In genomic region chr13:67375050-67375911, GRCm38 (mm10) we compare ENCODE assay signal across 8 mouse cellular contexts. TPM values are rescaled to one million over a fixed set of nuclear protein-coding genes. Genes with fewer than 3 reads are reported as not detected.
DNase-seq lines count a peak whose midpoint lies in the region; ATAC-seq and TF ChIP-seq lines count a peak whose summit lies in the region.
"Not testable (repeated sequence)": the region's sequence is repeated elsewhere in the genome, so short reads cannot be mapped to it uniquely, and the experiment has no call there.

TSS of gene Gm28041 (minus strand) at chr13:67375733.
TSS of gene Zfp456 (minus strand) at chr13:67375810.

- H3K9me3 ChIP-seq in MEL (replicated peaks; ENCODE audit: insufficient read depth, low read length); hindbrain, embryonic 12.5 days (replicated peaks); lung, postnatal 0 days (ENCODE audit: low read length): not testable (repeated sequence)

- TF ChIP-seq CTCF in MEL (IDR thresholded peaks at IDR 0.05 in 2 of 3, conservative IDR thresholded peaks at IDR 0.05 in 1 of 3; ENCODE audit: control insufficient read depth in 1 of 3, insufficient read depth in 1 of 3, low read depth in 2 of 3, low read length in 3 of 3, poor library complexity in 1 of 3, severe bottlenecking in 1 of 3); lung, postnatal 0 days (IDR thresholded peaks at IDR 0.05): not testable (repeated sequence)

- not testable (repeated sequence) for H3K79me2 ChIP-seq in MEL (ENCODE audit: control insufficient read depth, insufficient read depth, low read length, poor library complexity)

- TF ChIP-seq POLR2A in MEL (IDR thresholded peaks at IDR 0.05; ENCODE audit: control insufficient read depth in 1 of 2, insufficient read depth in 1 of 2, low read depth in 1 of 2, low read length in 2 of 2, poor library complexity in 1 of 2), result peak in 1 of 2 experiments; percentile 65; a peak in 2 of 4 replicates

- ATAC-seq in hindbrain, embryonic 12.5 days (ENCODE audit: low FRiP score), result peak; percentile 88
- ATAC-seq in lung, postnatal 0 days, result peak; percentile 97

- TF ChIP-seq EP300 in MEL (IDR thresholded peaks at IDR 0.05; ENCODE audit: low read depth in 1 of 2, low read length in 2 of 2), result 0 out of 4 replicates have a peak, but pooled peaks of 1 of the 2 experiments have one; percentile 35
- TF ChIP-seq EP300 in lung, postnatal 0 days (IDR thresholded peaks at IDR 0.05), result not testable (repeated sequence)

- H3K4me2 ChIP-seq in hindbrain, embryonic 12.5 days (replicated peaks), result peak within 1 kb of the TSS; percentile 55
- peak within 1 kb of the TSS; percentile 61 for H3K4me2 ChIP-seq in lung, postnatal 0 days (replicated peaks; ENCODE audit: low read depth, low read length)

- WGBS in hindbrain, embryonic 12.5 days, result 25% methylated on average over 15 of the region's 15 CpGs
- WGBS in lung, postnatal 0 days, result 14% methylated on average over 13 of the region's 15 CpGs

- peak within 1 kb of the TSS; percentile 73 for H3K27ac ChIP-seq in MEL (ENCODE audit: control insufficient read depth, low read depth, low read length)
- not testable (repeated sequence) for H3K27ac ChIP-seq in hindbrain, embryonic 12.5 days; lung, postnatal 0 days (ENCODE audit: low read length)

- not testable (repeated sequence) for H3K36me3 ChIP-seq in MEL (ENCODE audit: control insufficient read depth in 1 of 2, insufficient read depth in 2 of 2, low read length in 2 of 2); hindbrain, embryonic 12.5 days; lung, postnatal 0 days (ENCODE audit: insufficient read depth, low read length)

- H3K27me3 ChIP-seq in MEL (ENCODE audit: control insufficient read depth in 1 of 2, insufficient read depth in 2 of 2, low read length in 2 of 2); hindbrain, embryonic 12.5 days; lung, postnatal 0 days (replicated peaks; ENCODE audit: insufficient read depth, low read length): not testable (repeated sequence)

- peak; percentile 93 for DNase-seq in MEL (ENCODE audit: low read depth, low spot score)
- peak; percentile 41 to 60 for DNase-seq in cerebellum, postnatal 14 days
- peak; percentile 24 to 26 for DNase-seq in frontal cortex, postnatal 14 days (ENCODE audit: low spot score in 2 of 2)
- DNase-seq in layer of hippocampus, postnatal 10 days (ENCODE audit: low spot score in 2 of 2), result peak; percentile 35 to 60
- DNase-seq in lung, postnatal 0 days (ENCODE audit: low spot score), result peak; percentile 84
- DNase-seq in ovary, adult 18-20 months (ENCODE audit: low spot score), result peak; percentile 60
- DNase-seq in thymus, postnatal 10 days (ENCODE audit: low spot score in 2 of 2), result peak; percentile 59 to 62

- H3K4me3 ChIP-seq in MEL (ENCODE audit: control insufficient read depth in 1 of 2, insufficient read depth in 1 of 2, low read depth in 2 of 2, low read length in 2 of 2), result peak within 1 kb of the TSS; percentile 45 to 86
- H3K4me3 ChIP-seq in hindbrain, embryonic 12.5 days, result peak within 1 kb of the TSS; percentile 36
- H3K4me3 ChIP-seq in lung, postnatal 0 days (ENCODE audit: low read depth, low read length), result peak within 1 kb of the TSS; percentile 42

- TF ChIP-seq RAD21 in MEL (IDR thresholded peaks at IDR 0.05; ENCODE audit: low read depth, low read length), result not testable (repeated sequence)

- H3K4me1 ChIP-seq in MEL (ENCODE audit: control insufficient read depth in 1 of 2, insufficient read depth in 2 of 2, low read length in 2 of 2); hindbrain, embryonic 12.5 days; lung, postnatal 0 days (ENCODE audit: insufficient read depth, low read depth, low read length): not testable (repeated sequence)

- H3K9ac ChIP-seq in MEL (ENCODE audit: control insufficient read depth, low read depth, low read length, poor library complexity, severe bottlenecking), result peak within 1 kb of the TSS; percentile 75
- peak within 1 kb of the TSS; percentile 20; the same call in 1 of the 2 replicates for H3K9ac ChIP-seq in hindbrain, embryonic 12.5 days
- not testable (repeated sequence) for H3K9ac ChIP-seq in lung, postnatal 0 days (replicated peaks; ENCODE audit: low read depth)

TF ChIP-seq in MEL, 35 proteins besides CTCF, POLR2A, EP300 and RAD21:
- TF ChIP-seq ETS1 (IDR thresholded peaks at IDR 0.05; ENCODE audit: low read depth, low read length) (0 out of 2 replicates have a peak, but pooled peaks have one; percentile 36), HCFC1 (IDR thresholded peaks at IDR 0.05; ENCODE audit: low read depth, low read length) (peak; percentile 93), TCF12 (IDR thresholded peaks at IDR 0.05; ENCODE audit: low read depth, low read length) (peak; percentile 55), TBP (IDR thresholded peaks at IDR 0.05; ENCODE audit: low read depth, low read length) (peak; percentile 72; the same call in 1 of the 2 replicates), KAT2A (conservative IDR thresholded peaks at IDR 0.05; ENCODE audit: low read depth, low read length) (peak; percentile 73), SIN3A (IDR thresholded peaks at IDR 0.05; ENCODE audit: low read length) (peak; percentile 87), MXI1 (IDR thresholded peaks at IDR 0.05; ENCODE audit: low read depth, low read length) (peak; percentile 62; the same call in 1 of the 2 replicates), GATA1 (IDR thresholded peaks at IDR 0.05; ENCODE audit: low read depth, low read length) (peak; percentile 64), NELFE (IDR thresholded peaks at IDR 0.05; ENCODE audit: low read depth, low read length) (peak; percentile 58), NRF1 (IDR thresholded peaks at IDR 0.05; ENCODE audit: insufficient read depth, low read depth, low read length, poor library complexity, severe bottlenecking) (0 out of 2 replicates have a peak, but pooled peaks have one; percentile 17), ELF1 (IDR thresholded peaks at IDR 0.05; ENCODE audit: low read depth, low read length) (peak; percentile 89), ZMIZ1 (IDR thresholded peaks at IDR 0.05; ENCODE audit: low read depth, low read length) (0 out of 2 replicates have a peak, but pooled peaks have one; percentile 66), MYC (IDR thresholded peaks at IDR 0.05; ENCODE audit: low read depth, low read length) (0 out of 2 replicates have a peak, but pooled peaks have one; percentile 25)
TF ChIP-seq in MEL: peak in this region for 13; not testable (repeated sequence) for 22.

RNA-seq across cellular contexts. Expression of gene Gm28041, which starts in this region (rescaled TPM):
- 0.23 and 0.65 TPM in 2 replicates for total RNA-seq in MEL (2012; rRNA removed)
- under 1 TPM in 1 of 2 experiments, not detected in 1; 0.18 TPM for polyA plus RNA-seq in MEL (2012; ENCODE audit: insufficient read depth in 1 of 2, insufficient read length in 2 of 2, low read depth in 1 of 2, low replicate concordance in 2 of 2, missing spikeins in 1 of 2)
- polyA plus RNA-seq in hindbrain, embryonic 12.5 days (2016; fragmentation: Nextera tagmentation; extraction: Ambion mirVana), result not detected in 2 replicates
- not detected for total RNA-seq in layer of hippocampus, postnatal 10 days (2021)
- polyA plus RNA-seq in lung, postnatal 0 days (2015; fragmentation: Nextera tagmentation; extraction: Ambion mirVana), result 0.43 TPM in 1 of 2 replicates, not detected in the other

RNA-seq across cellular contexts. Expression of gene Zfp456, which starts in this region (rescaled TPM):
- 0.26 and 0.35 TPM in 2 replicates for total RNA-seq in MEL (2012; rRNA removed)
- polyA plus RNA-seq in MEL (2012; ENCODE audit: insufficient read depth in 1 of 2, insufficient read length in 2 of 2, low read depth in 1 of 2, low replicate concordance in 2 of 2, missing spikeins in 1 of 2), result under 1 TPM in 1 of 2 experiments, not detected in 1; 0.43 TPM
- polyA plus RNA-seq in hindbrain, embryonic 12.5 days (2016; fragmentation: Nextera tagmentation; extraction: Ambion mirVana), result 0.83 and 0.94 TPM in 2 replicates
- under 1 TPM; 0.75 to 0.78 TPM for total RNA-seq in layer of hippocampus, postnatal 10 days (2021)
- polyA plus RNA-seq in lung, postnatal 0 days (2015; fragmentation: Nextera tagmentation; extraction: Ambion mirVana), result 1.3 and 1.5 TPM in 2 replicates

Comparison
In these comparisons a context has a peak if more than half of its experiments do, and no peak if none do; other contexts are left out.
1. Peak in DNase-seq, H3K4me3 ChIP-seq, H3K27ac ChIP-seq and H3K9ac ChIP-seq in MEL; RNA of the genes that start here not detected or under 1 TPM.
2. Peak in ATAC-seq, H3K4me3 ChIP-seq, H3K9ac ChIP-seq and H3K4me2 ChIP-seq in hindbrain, embryonic 12.5 days; RNA of the genes that start here not detected or under 1 TPM.
3. Peak in DNase-seq in layer of hippocampus, postnatal 10 days; RNA of the genes that start here not detected or under 1 TPM.
4. DNase-seq: peak in every context shown above with its lines; median percentile 93 in MEL; 84 in lung, postnatal 0 days; 60 in thymus, postnatal 10 days; 60 in ovary, adult 18-20 months; 50 in cerebellum, postnatal 14 days; 48 in layer of hippocampus, postnatal 10 days; 25 in frontal cortex, postnatal 14 days.